Mouse (Mus musculus) kidney, adult 2 months (tissue): ENCODE data around the gene Scyl3. TPM values are rescaled to one million over a fixed set of nuclear protein-coding genes. Genes with fewer than 3 reads are reported as not detected.

Experiments used
- DNase-seq: peaks from one replicate; pipeline ENCODE4 v3.0.0; 2021
- H3K27ac ChIP-seq: fragments of 200-500 bp; 2 replicates; pipeline ENCODE4 v1.5.1; 2012; ENCODE audit warnings: low read depth, low read length, control low read depth, inconsistent platforms; ENCODE audit not compliant: insufficient read depth
- H3K27me3 ChIP-seq: fragments of 200-500 bp; replicated peaks from 2 replicates; pipeline ENCODE4 v1.6.1; 2012; ENCODE audit warnings: mild to moderate bottlenecking, moderate library complexity, low read length, inconsistent platforms; ENCODE audit not compliant: control insufficient read depth, insufficient read depth
- H3K36me3 ChIP-seq: fragments of 200-500 bp; 2 replicates; pipeline ENCODE4 v1.6.1; 2012; ENCODE audit warnings: mild to moderate bottlenecking, moderate library complexity, low read length, inconsistent platforms; ENCODE audit not compliant: control insufficient read depth, insufficient read depth
- H3K4me1 ChIP-seq: fragments of 200-500 bp; 2 replicates; pipeline ENCODE4 v1.6.1; 2011; ENCODE audit warnings: low read length; ENCODE audit not compliant: control insufficient read depth, insufficient read depth
- H3K4me3 ChIP-seq: fragments of 200-500 bp; 2 replicates; pipeline ENCODE4 v1.5.1; 2011; ENCODE audit warnings: mild to moderate bottlenecking, low read depth, low read length, control low read depth; ENCODE audit not compliant: insufficient read depth
- CTCF ChIP-seq: fragments of 200-500 bp; conservative IDR thresholded peaks from 2 replicates; pipeline ENCODE4 v1.5.1; 2011; ENCODE audit warnings: low read depth, mild to moderate bottlenecking, control low read depth, low read length, moderate library complexity, mixed read lengths; ENCODE audit not compliant: insufficient read depth, insufficient read length
- POLR2A ChIP-seq: fragments of 200-500 bp; IDR thresholded peaks from one replicate; pipeline ENCODE4 v1.6.1; 2011; ENCODE audit warnings: low read depth, low read length, control low read depth
- WGBS: fragments of 180-500 bp; shearing (Covaris S2); methylation state at CpG from one replicate; pipeline ENCODE4 v1.1.7; 2018; 5-methylcytosine and 5-hydroxymethylcytosine counted together
- polyA plus RNA-seq: library from polyadenylated mRNA; depleted of rRNA; stranded (reverse); fragments of >200 nt; gene quantifications from 2 replicates; pipeline ENCODE4 v1.2.3, GENCODE M21; 2012

Scyl3 gene
- polyA plus RNA-seq, 1 experiment, result 8.7 TPM

- Histone ChIP-seq H3K36me3 (no peaks in the 10 kb centered on the region), H3K4me1 (no peaks in the 10 kb centered on the region), H3K27ac (no peak overlapping the region), H3K4me3 (no peak overlapping the region), H3K27me3 (no peaks in the 10 kb centered on the region)
- TF ChIP-seq POLR2A, result no peak
- no peak for TF ChIP-seq CTCF
- WGBS, result 89% methylated on average over 10 of the region's 10 CpGs
- DNase-seq, result no peak
Observed at GRCm38 (mm10) chr1:163964008-163964689, 35.2 kb downstream of the Scyl3 start.

DNA sequence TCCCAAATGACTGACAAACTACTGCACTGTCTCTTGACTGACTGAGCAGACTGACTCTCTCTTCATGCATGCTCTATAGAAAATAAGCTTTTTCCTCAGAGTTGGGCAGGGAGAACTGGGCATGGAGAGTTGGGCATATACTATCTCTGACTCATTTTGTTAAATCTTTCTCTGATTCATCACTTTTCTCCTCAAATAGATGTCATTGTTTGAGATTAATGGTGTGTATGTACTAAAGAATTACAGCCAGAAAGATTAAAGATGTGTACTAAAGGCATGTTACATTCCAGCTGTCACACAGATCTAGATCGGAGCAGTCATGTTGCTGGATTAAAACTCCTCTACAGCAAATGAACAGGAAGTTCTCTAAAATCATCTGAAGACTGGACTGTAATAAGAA, 45.6 kb downstream of the Scyl3 start:
- WGBS, result 61% methylated on average over 1 of the region's 1 CpGs
- Histone ChIP-seq H3K27me3 (no peaks in the 10 kb centered on the region), H3K4me3 (no peak overlapping the region), H3K36me3 (no peaks in the 10 kb centered on the region), H3K4me1 (no peaks in the 10 kb centered on the region), H3K27ac (no peak overlapping the region)
- no peak for TF ChIP-seq CTCF
- no peak for TF ChIP-seq POLR2A
- no peak for DNase-seq

- no peak overlapping the region for H3K4me3 ChIP-seq
- H3K36me3 ChIP-seq, result no peaks in the 10 kb centered on the region
- no peak for DNase-seq
- no peak overlapping the region for H3K27ac ChIP-seq
- H3K27me3 ChIP-seq, result no peaks in the 10 kb centered on the region
- TF ChIP-seq POLR2A, result no peak
- 95% methylated on average over 2 of the region's 2 CpGs for WGBS
- H3K4me1 ChIP-seq, result no peaks in the 10 kb centered on the region
Observed at GRCm38 (mm10) chr1:163975088-163975487, 46.2 kb downstream of the Scyl3 start.

- no peaks in the 10 kb centered on the region for H3K4me1 ChIP-seq
- DNase-seq, result no peak
- no peak overlapping the region for H3K4me3 ChIP-seq
- 68% methylated on average over 1 of the region's 1 CpGs for WGBS
- H3K27ac ChIP-seq, result no peak overlapping the region
- TF ChIP-seq CTCF (no peak), POLR2A (no peak)
- no peaks in the 10 kb centered on the region for H3K27me3 ChIP-seq
- H3K36me3 ChIP-seq, result no peaks in the 10 kb centered on the region
Observed at GRCm38 (mm10) chr1:163976515-163976914, 47.6 kb downstream of the Scyl3 start.

DNA sequence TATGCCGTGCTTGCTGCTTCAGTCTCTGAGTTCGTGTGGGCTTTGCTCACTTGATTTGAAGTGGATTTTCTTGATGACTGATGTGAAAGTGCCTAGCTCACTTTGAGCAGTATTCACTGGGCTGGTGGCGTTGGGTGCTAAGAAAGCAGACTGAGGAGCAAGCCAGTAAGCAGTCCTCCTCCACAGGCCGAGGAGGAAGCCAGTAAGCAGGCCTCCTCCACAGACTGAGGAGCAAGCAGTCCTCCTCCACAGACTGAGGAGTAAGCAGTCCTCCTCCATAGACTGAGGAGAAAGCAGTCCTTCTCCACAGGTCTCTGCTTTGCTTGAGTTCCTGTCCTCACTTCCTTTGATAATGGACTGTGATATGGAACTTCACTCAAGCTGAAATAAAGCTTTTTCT, 63.5 kb downstream of the Scyl3 start:
- no peaks in the 10 kb centered on the region for H3K27me3 ChIP-seq
- WGBS, result 51% methylated on average over 4 of the region's 4 CpGs
- no peak overlapping the region for H3K27ac ChIP-seq
- H3K4me3 ChIP-seq, result no peak overlapping the region
- TF ChIP-seq POLR2A (no peak), CTCF (no peak)
- DNase-seq, result no peak
- H3K4me1 ChIP-seq, result no peaks in the 10 kb centered on the region
- no peaks in the 10 kb centered on the region for H3K36me3 ChIP-seq

GRCm38 (mm10) chr1:163994173-163994720, 65.3 kb downstream of the Scyl3 start:
- H3K27me3 ChIP-seq, result no peaks in the 10 kb centered on the region

GRCm38 (mm10) chr1:163994721-163995608, 66.1 kb downstream of the Scyl3 start, which contains the start of the genes BC055324 and Mettl18:
TSS of gene BC055324 (minus strand) at chr1:163994796.
TSS of gene Mettl18 (plus strand) at chr1:163994889.
- no peaks in the 10 kb centered on the region for H3K36me3 ChIP-seq
- peak within 1 kb of the TSS; percentile 84 for H3K4me3 ChIP-seq
- no peaks in the 10 kb centered on the region for H3K4me1 ChIP-seq
- WGBS, result 2% methylated on average over 43 of the region's 43 CpGs
- TF ChIP-seq CTCF, result no peak
- no peak for TF ChIP-seq POLR2A
- peak within 1 kb of the TSS; percentile 81 for H3K27ac ChIP-seq
- no peaks in the 10 kb centered on the region for H3K27me3 ChIP-seq
- DNase-seq, result peak; percentile 93

More at GRCm38 (mm10) chr1:163994173-163994720, 65.3 kb downstream of the Scyl3 start:
- H3K4me1 ChIP-seq, result no peaks in the 10 kb centered on the region
- H3K36me3 ChIP-seq, result no peaks in the 10 kb centered on the region
- 2% methylated on average over 38 of the region's 38 CpGs for WGBS
- no peak overlapping the region for H3K27ac ChIP-seq
- DNase-seq, result peak; percentile 2
- no peak for TF ChIP-seq CTCF
- TF ChIP-seq POLR2A, result no peak
- H3K4me3 ChIP-seq, result peak overlapping the region; percentile 84
